Mouse (Mus musculus) stomach, embryonic 14.5 days (tissue): ENCODE measurements around the gene Pm20d1. TPM values are rescaled to one million over a fixed set of nuclear protein-coding genes. Genes with fewer than 3 reads are reported as not detected.

Experiments
- ATAC-seq: fragments of 200-750 bp; cut with Nextera tagmentation; 2 replicates; pipeline ENCODE4 v1.8.0; 2017; ENCODE audit warnings: low read depth, moderate TSS enrichment; ENCODE audit not compliant: insufficient number of reproducible peaks, insufficient read depth, low FRiP score
- H3K27ac ChIP-seq: fragments of 300-500 bp; sonication (generic); 2 replicates; pipeline ENCODE4 v1.5.1; 2014; ENCODE audit warnings: mild to moderate bottlenecking, low read length, moderate library complexity, mixed read lengths
- H3K27me3 ChIP-seq: fragments of 300-500 bp; sonication (generic); 2 replicates; pipeline ENCODE4 v1.6.1; 2014; ENCODE audit warnings: low read length, control low read depth, mixed read lengths; ENCODE audit not compliant: control insufficient read depth, insufficient read depth
- H3K36me3 ChIP-seq: fragments of 300-500 bp; sonication (generic); 2 replicates; pipeline ENCODE4 v1.6.1; 2014; ENCODE audit warnings: mild to moderate bottlenecking, control low read depth, low read length, moderate library complexity, mixed read lengths; ENCODE audit not compliant: control insufficient read depth, insufficient read depth
- H3K4me1 ChIP-seq: fragments of 300-500 bp; sonication (generic); 2 replicates; pipeline ENCODE4 v1.6.1; 2014; ENCODE audit warnings: low read length, control low read depth, mixed read lengths; ENCODE audit not compliant: control insufficient read depth, insufficient read depth
- H3K4me2 ChIP-seq: fragments of 300-500 bp; sonication (generic); replicated peaks from 2 replicates; pipeline ENCODE4 v1.6.1; 2014; ENCODE audit warnings: low read depth, low read length, control low read depth
- H3K4me3 ChIP-seq: fragments of 300-500 bp; sonication (generic); 2 replicates; pipeline ENCODE4 v1.5.1; 2014; ENCODE audit warnings: low read depth, low read length, control low read depth
- H3K9ac ChIP-seq: fragments of 300-500 bp; sonication (generic); replicated peaks from 2 replicates; pipeline ENCODE4 v1.6.1; 2014; ENCODE audit warnings: low read depth, mild to moderate bottlenecking, control low read depth, low read length, moderate library complexity, mixed read lengths
- H3K9me3 ChIP-seq: fragments of 300-500 bp; sonication (generic); 2 replicates; pipeline ENCODE4 v1.6.1; 2016; ENCODE audit warnings: low read depth, low read length, control low read depth; ENCODE audit not compliant: control insufficient read depth
- WGBS: fragments of 180-500 bp; shearing (Covaris S2); extraction: QIAGEN DNeasy Blood & Tissue Kit; methylation state at CpG from one replicate; pipeline ENCODE4 v1.1.7; 2014; 5-methylcytosine and 5-hydroxymethylcytosine counted together
- polyA plus RNA-seq: library from polyadenylated mRNA; unstranded; fragments of >200 nt; fragmentation: Nextera tagmentation; extraction: Ambion mirVana; gene quantifications from 2 replicates; pipeline ENCODE4 v1.2.1, GENCODE M21; 2014

Gene Pm20d1
- polyA plus RNA-seq, 1 experiment from 2014 or later: 2.5 TPM

DNA sequence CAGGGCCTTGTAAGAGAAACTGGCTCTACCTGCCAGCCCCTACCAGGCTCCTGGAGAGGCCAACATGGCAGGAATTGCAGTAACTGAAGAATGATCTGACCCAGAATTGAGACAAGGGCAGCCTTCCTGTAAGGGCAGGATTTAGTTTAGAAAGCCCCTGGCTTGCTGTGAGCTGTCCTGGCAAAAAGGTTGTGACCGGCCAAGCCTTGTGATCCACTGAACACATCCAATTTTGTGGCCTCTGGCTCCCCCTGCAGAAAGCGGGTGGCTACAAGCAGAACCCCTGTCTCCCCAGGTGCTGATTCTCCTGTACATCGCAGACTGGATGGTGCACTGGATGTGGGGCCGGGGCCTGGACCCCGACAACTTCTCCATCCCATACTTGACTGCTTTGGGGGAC, 49.1 kb downstream of the Pm20d1 start:
- WGBS: 69% methylated on average over 5 of the region's 5 CpGs
- no peak overlapping the region for H3K4me3 ChIP-seq
- H3K27me3 ChIP-seq: no peaks in the 10 kb centered on the region
- H3K9me3 ChIP-seq: no peaks in the 10 kb centered on the region
- H3K4me2 ChIP-seq: no peak overlapping the region
- no peak overlapping the region for H3K9ac ChIP-seq
- no peaks in the 10 kb centered on the region for H3K4me1 ChIP-seq
- no peak overlapping the region for H3K27ac ChIP-seq
- peaks cover 41% of the 10 kb centered on the region for H3K36me3 ChIP-seq
- no peak for ATAC-seq

- H3K36me3 ChIP-seq: no peaks in the 10 kb centered on the region
- no peaks in the 10 kb centered on the region for H3K27me3 ChIP-seq
- 84% methylated on average over 4 of the region's 4 CpGs for WGBS
- no peak overlapping the region for H3K4me2 ChIP-seq
- no peaks in the 10 kb centered on the region for H3K4me1 ChIP-seq
- no peak overlapping the region for H3K9ac ChIP-seq
- no peak overlapping the region for H3K4me3 ChIP-seq
- H3K9me3 ChIP-seq: no peaks in the 10 kb centered on the region
- ATAC-seq: no peak
- no peak overlapping the region for H3K27ac ChIP-seq
These were observed 64.6 kb downstream of the Pm20d1 start for GRCm38 (mm10) chr1:131861811-131862210.

GRCm38 (mm10) chr1:131865596-131865995, 68.4 kb downstream of the Pm20d1 start:
- WGBS: 75% methylated on average over 5 of the region's 5 CpGs
- H3K4me2 ChIP-seq: no peak overlapping the region
- no peak for ATAC-seq

GRCm38 (mm10) chr1:131866304-131866999, 69.3 kb downstream of the Pm20d1 start:
- Histone ChIP-seq H3K4me1 (no peaks in the 10 kb centered on the region), H3K9ac (no peak overlapping the region), H3K4me2 (no peak overlapping the region), H3K36me3 (no peaks in the 10 kb centered on the region), H3K27me3 (no peaks in the 10 kb centered on the region), H3K27ac (no peak overlapping the region), H3K9me3 (no peaks in the 10 kb centered on the region), H3K4me3 (no peak overlapping the region)
- no peak for ATAC-seq
- WGBS: 76% methylated on average over 6 of the region's 6 CpGs

More at GRCm38 (mm10) chr1:131865596-131865995, 68.4 kb downstream of the Pm20d1 start:
- H3K27ac ChIP-seq: no peak overlapping the region
- no peak overlapping the region for H3K4me3 ChIP-seq
- H3K27me3 ChIP-seq: no peaks in the 10 kb centered on the region
- H3K9me3 ChIP-seq: no peaks in the 10 kb centered on the region
- no peak overlapping the region for H3K9ac ChIP-seq
- H3K36me3 ChIP-seq: no peaks in the 10 kb centered on the region
- no peaks in the 10 kb centered on the region for H3K4me1 ChIP-seq

GRCm38 (mm10) chr1:131867093-131867945, 70.1 kb downstream of the Pm20d1 start, which contains the start of gene Rab29:
TSS of gene Rab29 (plus strand) at chr1:131867224.
- ATAC-seq: peak; percentile 93
- peak within 1 kb of the TSS; percentile 41 for H3K9ac ChIP-seq
- under 1% methylated on average over 46 of the region's 46 CpGs for WGBS
- no peaks in the 10 kb centered on the region for H3K36me3 ChIP-seq
- H3K27ac ChIP-seq: no peak within 1 kb of the TSS
- no peaks in the 10 kb centered on the region for H3K9me3 ChIP-seq
- no peaks in the 10 kb centered on the region for H3K27me3 ChIP-seq
- peak within 1 kb of the TSS; percentile 69 for H3K4me2 ChIP-seq
- H3K4me1 ChIP-seq: no peaks in the 10 kb centered on the region
- H3K4me3 ChIP-seq: peak within 1 kb of the TSS; percentile 52

GRCm38 (mm10) chr1:131867946-131868290, 70.7 kb downstream of the Pm20d1 start:
- ATAC-seq: no peak
- Histone ChIP-seq H3K9me3 (no peaks in the 10 kb centered on the region), H3K4me2 (peak overlapping the region; percentile 69)

GRCm38 (mm10) chr1:131869561-131869960, 72.4 kb downstream of the Pm20d1 start:
- no peak overlapping the region for H3K4me2 ChIP-seq
- no peaks in the 10 kb centered on the region for H3K9me3 ChIP-seq
- ATAC-seq: no peak
- no peak overlapping the region for H3K4me3 ChIP-seq
- no peak overlapping the region for H3K27ac ChIP-seq
- 87% methylated on average over 2 of the region's 2 CpGs for WGBS
- H3K9ac ChIP-seq: no peak overlapping the region
- H3K27me3 ChIP-seq: no peaks in the 10 kb centered on the region
- H3K36me3 ChIP-seq: no peaks in the 10 kb centered on the region
- H3K4me1 ChIP-seq: no peaks in the 10 kb centered on the region

More at GRCm38 (mm10) chr1:131867946-131868290, 70.7 kb downstream of the Pm20d1 start:
- Histone ChIP-seq H3K27ac (no peak overlapping the region), H3K4me3 (peak overlapping the region; percentile 52), H3K36me3 (no peaks in the 10 kb centered on the region), H3K4me1 (no peaks in the 10 kb centered on the region), H3K9ac (peak overlapping the region; percentile 34; the same call in 1 of the 2 replicates), H3K27me3 (no peaks in the 10 kb centered on the region)
- 19% methylated on average over 10 of the region's 10 CpGs for WGBS
